Mouse (Mus musculus): Measurements from ENCODE around the gene Ubr4.
A peak's percentile ranks its signal among the peaks of the same experiment; 100 is the strongest.

GRCm38 (mm10) chr4:139380207-139380748 lies 27.9 kb downstream of the Ubr4 start:
- TF ChIP-seq EP300 (IDR thresholded peaks at IDR 0.05; ENCODE audit: insufficient read depth, low read depth, low read length) (0 out of 2 replicates have a peak, but pooled peaks have one; percentile 11), CTCF (IDR thresholded peaks at IDR 0.05) (peak; percentile 37)
